Mouse (Mus musculus): ENCODE measurements at regions not wholly inside any gene's neighbourhood (a gene's known extent, or its start where the extent isn't known, plus 50 kb on each side); places are given as distances from the start of the nearest gene placed in this dataset.
A peak's percentile ranks its signal among the peaks of the same experiment; 100 is the strongest.
"Not testable (repeated sequence)": the region's sequence is repeated elsewhere in the genome, so short reads cannot be mapped to it uniquely, and the experiment has no call there.

DNA sequence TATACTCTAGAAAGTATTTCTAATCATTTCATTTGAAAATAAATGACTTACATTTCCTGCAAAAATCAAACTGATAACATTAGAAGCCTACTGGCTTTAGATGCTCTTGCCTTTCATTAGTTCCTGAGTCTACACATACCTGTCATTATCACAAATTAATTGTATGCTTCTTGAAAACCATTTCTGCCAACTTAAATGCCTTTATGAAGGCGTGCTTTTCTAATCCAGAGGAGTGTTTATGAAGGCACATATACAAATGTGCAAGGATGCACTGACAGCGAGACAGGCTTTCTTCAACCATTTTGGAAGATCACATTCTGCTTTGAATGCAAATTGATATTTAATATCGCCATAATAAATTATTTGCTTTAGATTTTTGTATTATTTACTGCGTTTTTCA, 246.6 kb downstream of the Mef2c start:
- 61% methylated on average over 4 of the region's 4 CpGs for WGBS
- Histone ChIP-seq H3K36me3 (no peaks in the 10 kb centered on the region), H3K9ac (replicated peaks) (no peak overlapping the region), H3K4me2 (replicated peaks) (no peak overlapping the region), H3K9me3 (no peaks in the 10 kb centered on the region), H3K4me1 (replicated peaks) (peaks cover 14% of the 10 kb centered on the region), H3K27me3 (no peaks in the 10 kb centered on the region), H3K4me3 (replicated peaks) (no peak overlapping the region), H3K27ac (peak overlapping the region; percentile 80)
- no peak for ATAC-seq

DNA sequence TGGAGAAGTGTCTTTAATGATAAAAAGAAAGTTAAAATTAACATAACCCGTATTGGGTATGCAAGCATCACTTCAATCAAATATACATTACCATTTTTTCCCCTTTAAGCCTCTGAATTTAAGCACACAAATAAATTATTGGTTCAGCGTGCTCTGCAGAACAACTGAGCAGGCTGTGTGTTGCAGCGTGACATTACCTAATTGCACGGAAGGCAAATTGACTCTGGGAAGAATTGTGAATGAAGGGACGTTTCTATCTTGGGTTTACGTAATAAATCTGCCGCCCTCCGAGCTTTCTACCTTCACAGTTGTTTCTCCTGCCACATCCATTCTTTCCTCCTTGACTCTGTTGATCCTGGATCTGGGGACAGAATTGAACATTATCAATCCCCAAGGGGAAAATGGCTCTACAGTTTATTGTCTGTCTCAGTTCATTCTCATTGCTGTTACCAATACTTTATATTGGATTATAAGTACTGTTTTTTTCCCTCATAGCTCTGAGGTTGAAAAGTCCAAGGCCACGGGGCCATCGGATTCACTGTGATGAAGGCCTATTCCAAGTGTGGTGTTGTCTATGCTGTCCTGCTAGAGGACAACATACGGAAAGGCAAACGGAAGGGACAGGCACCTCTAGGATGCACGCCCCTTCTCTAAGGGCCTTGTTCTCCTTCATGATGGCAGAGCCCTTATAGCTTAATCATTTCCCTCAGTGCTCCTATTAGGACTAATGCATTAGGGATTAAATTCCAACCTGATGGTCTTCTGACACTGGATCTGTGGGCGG, 256.7 kb downstream of the Mef2c start:
- WGBS: 83% methylated on average over 14 of the region's 14 CpGs
- Histone ChIP-seq H3K4me1 (replicated peaks) (no peaks in the 10 kb centered on the region), H3K9me3 (no peaks in the 10 kb centered on the region), H3K27me3 (no peaks in the 10 kb centered on the region), H3K9ac (replicated peaks) (no peak overlapping the region), H3K36me3 (no peaks in the 10 kb centered on the region), H3K4me2 (replicated peaks) (no peak overlapping the region), H3K4me3 (replicated peaks) (no peak overlapping the region), H3K27ac (no peak overlapping the region)
- no peak for ATAC-seq

DNA sequence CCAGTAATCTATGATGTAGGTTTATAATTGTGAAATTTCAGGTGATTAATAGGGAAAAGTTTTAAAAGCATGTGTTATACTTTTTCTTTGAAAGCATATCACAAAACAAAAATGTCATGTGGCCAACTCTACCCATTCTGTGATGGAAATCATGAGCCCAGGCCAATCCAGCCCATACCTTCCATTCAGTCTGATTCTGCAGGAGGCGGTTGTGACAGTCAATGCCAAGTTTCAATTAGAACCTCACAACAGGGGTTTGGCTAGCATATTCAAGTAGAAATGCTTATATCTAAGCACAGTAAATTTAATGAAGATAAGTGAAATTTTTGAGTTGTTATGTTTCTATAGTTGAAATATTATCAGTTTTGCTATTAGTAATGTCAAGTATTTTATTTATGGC, 258.6 kb downstream of the Mef2c start:
- ATAC-seq: no peak
- Histone ChIP-seq H3K4me2 (replicated peaks) (no peak overlapping the region), H3K4me3 (replicated peaks) (no peak overlapping the region), H3K9ac (replicated peaks) (no peak overlapping the region), H3K27ac (no peak overlapping the region), H3K36me3 (no peaks in the 10 kb centered on the region), H3K27me3 (no peaks in the 10 kb centered on the region), H3K9me3 (no peaks in the 10 kb centered on the region), H3K4me1 (replicated peaks) (no peaks in the 10 kb centered on the region)
- 79% methylated on average over 1 of the region's 1 CpGs for WGBS

DNA sequence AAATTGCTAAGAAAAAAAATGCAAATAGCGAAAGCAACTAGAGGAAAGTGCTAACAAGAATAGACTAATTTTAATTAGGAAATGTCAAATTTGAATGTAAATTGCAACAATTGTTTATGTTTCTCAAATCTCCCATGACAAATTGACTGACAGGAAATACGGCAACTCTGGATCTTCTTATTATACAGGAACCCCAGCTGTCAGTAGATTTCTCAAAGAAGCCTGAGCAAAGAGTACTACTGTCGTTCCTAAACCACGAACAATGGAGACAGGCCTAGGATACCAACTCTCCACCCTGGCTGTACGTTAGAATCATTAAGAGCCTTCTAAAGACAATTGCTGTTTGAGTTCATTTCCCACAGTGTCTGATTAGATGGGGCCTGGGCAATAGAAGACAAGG, 259.5 kb downstream of the Mef2c start:
- H3K4me1 ChIP-seq (replicated peaks); H3K9ac ChIP-seq (replicated peaks); H3K9me3 ChIP-seq; H3K4me3 ChIP-seq (replicated peaks); H3K27me3 ChIP-seq; H3K27ac ChIP-seq; ATAC-seq; H3K36me3 ChIP-seq; H3K4me2 ChIP-seq (replicated peaks): not testable (repeated sequence)
- WGBS: 53% methylated on average over 5 of the region's 5 CpGs

DNA sequence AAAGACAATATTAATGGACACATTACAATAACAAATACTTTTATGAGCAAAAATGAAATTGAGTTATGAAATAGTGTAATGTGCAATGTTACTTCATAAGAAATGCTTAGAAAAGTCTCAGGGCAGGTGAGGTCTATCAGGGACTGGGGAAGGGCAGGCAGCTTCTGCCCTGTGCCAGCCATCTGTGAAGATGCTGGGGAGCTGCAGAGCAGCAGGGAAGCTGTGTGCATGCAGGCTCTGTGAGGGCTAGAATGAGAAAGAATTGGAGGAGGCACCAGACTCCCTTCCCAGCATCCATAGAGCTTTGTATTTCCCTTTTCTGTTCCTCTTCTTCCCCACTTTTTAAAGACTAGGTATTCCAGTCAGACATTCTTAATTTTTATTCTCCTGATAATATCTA, 281.8 kb downstream of the Mef2c start:
- peaks cover 3% of the 10 kb centered on the region; the same call in 1 of the 2 replicates for H3K4me1 ChIP-seq (replicated peaks)
- no peak overlapping the region for H3K4me3 ChIP-seq (replicated peaks)
- H3K36me3 ChIP-seq: no peaks in the 10 kb centered on the region
- no peak for ATAC-seq
- H3K9ac ChIP-seq (replicated peaks): no peak overlapping the region
- H3K4me2 ChIP-seq (replicated peaks): no peak overlapping the region
- H3K27me3 ChIP-seq: no peaks in the 10 kb centered on the region
- no peaks in the 10 kb centered on the region for H3K9me3 ChIP-seq
- no peak overlapping the region for H3K27ac ChIP-seq

DNA sequence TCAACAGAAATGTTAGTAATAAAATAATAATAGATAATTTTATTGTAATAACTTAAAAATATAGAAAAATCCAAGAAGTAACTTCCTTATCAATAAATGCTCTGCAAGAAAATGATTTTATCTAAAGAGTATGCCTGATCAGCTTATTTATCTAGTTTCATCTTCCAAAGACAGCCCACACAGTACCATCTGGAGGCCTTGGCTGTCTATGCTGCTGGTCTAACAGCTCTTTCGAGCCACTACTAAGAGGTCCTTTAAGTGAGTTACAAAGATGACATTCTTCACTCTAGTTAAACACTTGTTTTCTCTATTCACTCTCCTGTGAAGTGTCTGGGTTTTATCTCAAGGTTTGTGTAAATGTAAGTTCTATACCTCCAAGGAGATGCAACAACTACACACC, 305.7 kb downstream of the Mef2c start:
- 93% methylated on average over 1 of the region's 1 CpGs for WGBS
- Histone ChIP-seq H3K27ac (no peak overlapping the region), H3K4me1 (replicated peaks) (no peaks in the 10 kb centered on the region), H3K4me3 (replicated peaks) (no peak overlapping the region), H3K4me2 (replicated peaks) (no peak overlapping the region), H3K27me3 (no peaks in the 10 kb centered on the region), H3K36me3 (no peaks in the 10 kb centered on the region), H3K9me3 (no peaks in the 10 kb centered on the region), H3K9ac (replicated peaks) (no peak overlapping the region)
- ATAC-seq: no peak

DNA sequence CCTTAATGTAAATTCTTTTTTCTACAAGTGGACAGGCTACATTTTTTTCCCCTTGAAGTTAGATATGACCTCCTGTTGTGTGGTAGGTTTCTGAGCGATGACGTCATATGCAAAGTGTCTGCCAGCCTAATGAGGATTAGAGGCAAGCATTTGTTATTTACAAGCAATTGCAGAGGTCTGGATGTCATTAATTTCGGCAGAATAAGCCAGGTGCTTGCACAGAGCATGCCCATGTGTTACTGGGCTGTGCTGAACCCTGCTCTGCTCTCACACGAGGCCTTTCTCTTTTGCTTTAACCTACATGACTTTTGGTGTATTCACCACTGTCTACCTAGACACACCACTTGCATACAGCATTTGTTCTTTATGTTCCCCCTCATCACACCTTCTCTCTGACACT, 316.5 kb downstream of the Mef2c start:
- 0 out of 2 replicates have a peak, but pooled peaks have one; percentile 48 for ATAC-seq
- Histone ChIP-seq H3K9ac (replicated peaks) (no peak overlapping the region), H3K4me2 (replicated peaks) (no peak overlapping the region), H3K27ac (no peak overlapping the region), H3K4me1 (replicated peaks) (0 out of 2 replicates have a peak, but pooled peaks cover 6% of the 10 kb centered on the region), H3K4me3 (replicated peaks) (no peak overlapping the region), H3K27me3 (no peaks in the 10 kb centered on the region), H3K36me3 (no peaks in the 10 kb centered on the region), H3K9me3 (no peaks in the 10 kb centered on the region)
- WGBS: 58% methylated on average over 4 of the region's 4 CpGs

DNA sequence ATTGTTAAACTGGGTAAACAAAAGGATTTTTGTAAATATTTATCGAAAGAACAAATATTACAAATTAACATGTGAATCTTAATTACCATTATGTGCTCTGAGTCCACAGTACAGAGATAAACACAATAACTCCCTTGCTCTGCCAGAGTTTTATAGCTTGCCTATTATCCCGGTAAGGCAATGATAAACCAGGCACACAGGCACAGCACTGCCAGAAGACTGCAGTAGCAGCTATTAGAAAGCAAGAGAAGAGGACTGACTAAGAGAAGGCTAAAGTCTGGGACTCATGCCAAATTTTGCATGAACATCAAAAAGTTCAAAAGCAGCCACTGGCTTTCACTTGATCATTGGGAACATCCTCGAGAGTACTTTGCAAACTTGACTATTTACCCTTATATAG, 316.9 kb downstream of the Mef2c start:
- WGBS: 80% methylated on average over 3 of the region's 3 CpGs
- Histone ChIP-seq H3K4me1 (replicated peaks) (0 out of 2 replicates have a peak, but pooled peaks cover 6% of the 10 kb centered on the region), H3K27me3 (no peaks in the 10 kb centered on the region), H3K9me3 (no peaks in the 10 kb centered on the region), H3K27ac (no peak overlapping the region), H3K36me3 (no peaks in the 10 kb centered on the region), H3K4me2 (replicated peaks) (no peak overlapping the region), H3K9ac (replicated peaks) (no peak overlapping the region), H3K4me3 (replicated peaks) (no peak overlapping the region)
- no peak for ATAC-seq

DNA sequence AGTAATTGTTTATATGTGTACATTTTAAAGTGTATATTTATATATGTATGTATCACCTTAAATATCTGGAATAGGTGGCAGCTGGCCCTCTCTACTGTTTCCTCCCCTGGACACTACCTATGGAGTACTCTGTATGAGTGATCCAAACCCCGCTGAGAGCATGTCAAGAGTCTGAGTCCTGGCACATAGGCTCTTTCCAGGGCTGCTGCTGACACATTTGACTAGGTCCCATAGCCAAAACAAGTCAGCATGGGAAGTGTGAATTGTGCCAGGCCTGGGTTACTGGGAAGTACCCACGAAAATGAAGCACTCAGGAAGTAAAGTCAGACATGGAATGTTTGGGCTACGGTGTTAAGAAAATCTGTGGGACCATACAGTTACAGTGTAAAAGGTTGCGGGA, 321.1 kb downstream of the Mef2c start:
- 93% methylated on average over 4 of the region's 4 CpGs for WGBS
- ATAC-seq: no peak

DNA sequence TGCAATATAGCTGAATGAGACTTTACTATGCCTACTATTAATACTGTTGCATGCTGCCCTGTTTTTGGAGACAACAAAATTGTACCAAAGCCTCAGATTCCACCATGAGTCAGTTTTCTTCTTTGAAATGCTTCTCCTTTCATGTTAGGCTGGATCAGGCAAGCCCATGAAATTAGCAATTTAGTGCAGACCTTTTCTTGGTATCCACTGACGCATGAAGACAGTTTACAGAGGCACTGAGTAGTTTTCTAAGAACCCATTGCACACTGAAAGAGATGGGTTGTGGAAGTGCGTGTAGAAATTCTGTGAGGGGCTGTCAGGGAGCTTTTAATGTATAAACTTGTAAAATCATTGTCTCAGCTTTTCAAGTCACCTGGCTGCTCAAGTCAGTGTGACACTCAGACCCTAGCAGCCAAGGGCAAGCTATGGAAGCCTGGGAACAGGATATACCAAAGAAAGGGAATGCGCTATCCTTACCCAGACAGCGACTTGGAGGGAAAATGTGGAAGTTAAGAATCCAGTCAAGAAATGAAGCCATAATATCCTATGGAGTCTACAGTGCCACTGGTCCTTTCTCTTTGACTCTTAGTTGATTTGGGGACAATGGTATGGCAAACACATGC, 323.1 kb downstream of the Mef2c start:
- Histone ChIP-seq H3K4me1 (replicated peaks) (no peaks in the 10 kb centered on the region), H3K27me3 (no peaks in the 10 kb centered on the region), H3K36me3 (no peaks in the 10 kb centered on the region), H3K27ac (no peak overlapping the region), H3K4me2 (replicated peaks) (no peak overlapping the region), H3K9ac (replicated peaks) (no peak overlapping the region), H3K4me3 (replicated peaks) (no peak overlapping the region), H3K9me3 (no peaks in the 10 kb centered on the region)
- ATAC-seq: no peak
- WGBS: 40% methylated on average over 4 of the region's 4 CpGs

More for the DNA sequence above, 321.1 kb downstream of the Mef2c start:
- H3K27ac ChIP-seq: no peak overlapping the region
- H3K27me3 ChIP-seq: no peaks in the 10 kb centered on the region
- no peak overlapping the region for H3K9ac ChIP-seq (replicated peaks)
- H3K36me3 ChIP-seq: no peaks in the 10 kb centered on the region
- H3K9me3 ChIP-seq: no peaks in the 10 kb centered on the region
- H3K4me3 ChIP-seq (replicated peaks): no peak overlapping the region
- 0 out of 2 replicates have a peak, but pooled peaks cover 6% of the 10 kb centered on the region for H3K4me1 ChIP-seq (replicated peaks)
- H3K4me2 ChIP-seq (replicated peaks): no peak overlapping the region

DNA sequence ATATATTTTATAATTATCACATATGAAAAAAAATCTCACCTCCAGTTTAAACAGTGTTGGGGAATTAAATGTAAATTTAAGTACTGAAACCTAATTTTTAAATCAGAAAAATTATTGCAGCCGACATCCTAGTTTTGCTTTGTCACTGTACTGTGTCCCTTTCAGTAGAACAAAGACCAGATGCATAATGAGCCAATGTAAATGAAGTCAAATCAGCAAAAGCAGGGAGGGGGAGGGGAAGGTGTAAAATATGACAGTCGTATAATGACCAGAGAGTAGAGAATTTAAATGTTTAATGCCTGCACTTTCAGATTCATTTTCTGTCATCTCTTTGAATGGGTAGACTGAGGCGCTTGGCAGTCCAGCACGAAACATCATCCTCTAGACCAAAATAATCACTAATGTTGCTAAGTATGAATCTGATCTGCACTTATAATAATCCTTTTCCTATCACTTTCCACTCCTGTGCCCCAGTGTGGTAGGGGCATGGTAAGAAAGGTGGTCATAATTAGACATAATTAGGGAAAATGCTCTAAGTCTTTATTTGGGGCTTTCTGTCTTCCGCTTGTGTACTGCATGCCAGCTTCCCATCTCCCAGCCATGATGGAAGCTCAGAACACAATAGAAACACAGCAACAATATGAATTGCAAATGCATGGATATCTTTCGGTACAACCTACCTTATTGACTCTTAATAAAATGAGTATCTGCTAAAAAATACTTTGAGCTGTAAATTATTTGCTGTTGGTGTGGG, 356.0 kb upstream of the Tmem161b start:
- Histone ChIP-seq H3K9me3 (no peaks in the 10 kb centered on the region), H3K4me2 (replicated peaks) (peak overlapping the region; percentile 25), H3K36me3 (no peaks in the 10 kb centered on the region), H3K9ac (replicated peaks) (no peak overlapping the region), H3K27me3 (no peaks in the 10 kb centered on the region), H3K4me1 (replicated peaks) (peaks cover 21% of the 10 kb centered on the region), H3K27ac (peak overlapping the region; percentile 93), H3K4me3 (replicated peaks) (no peak overlapping the region)
- WGBS: 36% methylated on average over 6 of the region's 6 CpGs
- ATAC-seq: peak; percentile 37

DNA sequence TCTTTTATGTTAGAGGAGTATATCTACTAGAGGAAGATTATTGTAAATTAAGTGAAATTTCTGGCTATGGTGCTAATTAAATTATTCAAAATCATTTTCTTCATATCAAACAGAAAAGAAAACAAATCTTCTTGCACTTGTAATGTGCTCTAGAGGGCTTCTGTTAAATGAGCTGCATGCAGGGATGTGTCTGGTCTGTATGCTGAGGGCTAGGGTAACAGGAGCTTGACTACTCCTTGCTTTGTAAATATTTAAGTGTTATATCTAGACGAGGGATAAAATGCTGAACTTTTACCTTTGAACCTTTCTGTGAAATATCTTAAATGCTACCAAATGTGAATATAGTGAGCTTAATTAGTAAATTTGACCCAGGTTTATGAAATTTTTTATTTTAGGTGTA, 354.9 kb upstream of the Tmem161b start:
- 45% methylated on average over 1 of the region's 1 CpGs for WGBS

More for the DNA sequence above, 354.9 kb upstream of the Tmem161b start:
- no peak for ATAC-seq
- no peaks in the 10 kb centered on the region for H3K27me3 ChIP-seq
- H3K27ac ChIP-seq: peak overlapping the region; percentile 85
- H3K9ac ChIP-seq (replicated peaks): no peak overlapping the region
- H3K9me3 ChIP-seq: no peaks in the 10 kb centered on the region
- no peak overlapping the region for H3K4me2 ChIP-seq (replicated peaks)
- H3K4me1 ChIP-seq (replicated peaks): peaks cover 28% of the 10 kb centered on the region
- no peaks in the 10 kb centered on the region for H3K36me3 ChIP-seq
- no peak overlapping the region for H3K4me3 ChIP-seq (replicated peaks)

Data from midbrain, embryonic 13.5 days (tissue).